Mouse (Mus musculus) limb, embryonic 12.5 days (tissue): ENCODE measurements around the gene Mpped1. TPM values are rescaled to one million over a fixed set of nuclear protein-coding genes. Genes with fewer than 3 reads are reported as not detected.

Experiments used
- ATAC-seq: fragments of 200-750 bp; cut with Nextera tagmentation; 2 replicates; pipeline ENCODE4 v1.8.0; 2017; ENCODE audit warnings: low read depth, moderate TSS enrichment; ENCODE audit not compliant: insufficient number of reproducible peaks, insufficient read depth, low FRiP score, low TSS enrichment
- H3K27ac ChIP-seq: fragments of 300-500 bp; sonication (generic); 2 replicates; pipeline ENCODE4 v1.5.1; 2016; ENCODE audit warnings: mild to moderate bottlenecking, moderate library complexity
- H3K27me3 ChIP-seq: fragments of 300-500 bp; sonication (generic); 2 replicates; pipeline ENCODE4 v1.6.1; 2016; ENCODE audit warnings: mild to moderate bottlenecking, moderate library complexity
- H3K36me3 ChIP-seq: fragments of 300-500 bp; sonication (generic); 2 replicates; pipeline ENCODE4 v1.6.1; 2016; ENCODE audit warnings: mild to moderate bottlenecking, moderate library complexity
- H3K4me1 ChIP-seq: fragments of 300-500 bp; sonication (generic); replicated peaks from 2 replicates; pipeline ENCODE4 v1.6.1; 2016
- H3K4me2 ChIP-seq: fragments of 300-500 bp; sonication (generic); 2 replicates; pipeline ENCODE4 v1.6.1; 2016; ENCODE audit warnings: mild to moderate bottlenecking, moderate library complexity
- H3K4me3 ChIP-seq: fragments of 300-500 bp; sonication (generic); replicated peaks from 2 replicates; pipeline ENCODE4 v1.5.1; 2016; ENCODE audit warnings: mild to moderate bottlenecking
- H3K9ac ChIP-seq: fragments of 300-500 bp; sonication (generic); replicated peaks from 2 replicates; pipeline ENCODE4 v1.6.1; 2016; ENCODE audit warnings: mild to moderate bottlenecking, moderate library complexity
- H3K9me3 ChIP-seq: fragments of 300-500 bp; sonication (generic); 2 replicates; pipeline ENCODE4 v1.6.1; 2016; ENCODE audit warnings: mild to moderate bottlenecking, moderate library complexity
- WGBS: fragments of 180-500 bp; shearing (Covaris S2); methylation state at CpG from one replicate; pipeline ENCODE4 v1.1.7; 2016; 5-methylcytosine and 5-hydroxymethylcytosine counted together
- polyA plus RNA-seq: library from polyadenylated mRNA; unstranded; fragments of >200 nt; fragmentation: Nextera tagmentation; extraction: Ambion mirVana; gene quantifications from 2 replicates; pipeline ENCODE4 v1.2.1, GENCODE M21; 2016

The Mpped1 gene
- 8.0 and 8.4 TPM in 2 replicates for polyA plus RNA-seq

- peaks cover 11% of the 10 kb centered on the region for H3K4me1 ChIP-seq
- no peak within 1 kb of the TSS for H3K27ac ChIP-seq
- H3K4me2 ChIP-seq, result peak within 1 kb of the TSS; percentile 94
- no peaks in the 10 kb centered on the region for H3K9me3 ChIP-seq
- peaks cover 71% of the 10 kb centered on the region for H3K27me3 ChIP-seq
- H3K9ac ChIP-seq, result peak within 1 kb of the TSS; percentile 77
- H3K36me3 ChIP-seq, result no peaks in the 10 kb centered on the region
- 1% methylated on average over 22 of the region's 37 CpGs for WGBS
- peak within 1 kb of the TSS; percentile 69 for H3K4me3 ChIP-seq
- 0 out of 2 replicates have a peak, but pooled peaks have one; percentile 10 for ATAC-seq
Measured at GRCm38 (mm10) chr15:83779387-83779786, at the start of gene Mpped1. TSS of gene Mpped1 (plus strand) at chr15:83779467.

- Histone ChIP-seq H3K27ac (peak overlapping the region; percentile 82), H3K4me1 (peaks cover 39% of the 10 kb centered on the region), H3K9me3 (no peaks in the 10 kb centered on the region), H3K4me3 (no peak overlapping the region), H3K4me2 (peak overlapping the region; percentile 41), H3K9ac (no peak overlapping the region), H3K36me3 (no peaks in the 10 kb centered on the region), H3K27me3 (peaks cover 12% of the 10 kb centered on the region; the same call in 1 of the 2 replicates)
- peak; percentile 85; the same call in 1 of the 2 replicates for ATAC-seq
- 9% methylated on average over 21 of the region's 21 CpGs for WGBS
Measured at GRCm38 (mm10) chr15:83740676-83741422, 38.4 kb upstream of the Mpped1 start.

- 71% methylated on average over 1 of the region's 1 CpGs for WGBS
- H3K4me1 ChIP-seq, result peaks cover 34% of the 10 kb centered on the region
- H3K4me2 ChIP-seq, result no peak overlapping the region; the same call in 1 of the 2 replicates
- no peaks in the 10 kb centered on the region for H3K9me3 ChIP-seq
- H3K4me3 ChIP-seq, result no peak overlapping the region
- ATAC-seq, result no peak
- peak overlapping the region; percentile 82 for H3K27ac ChIP-seq
- H3K27me3 ChIP-seq, result peaks cover 2% of the 10 kb centered on the region; the same call in 1 of the 2 replicates
- 0 out of 2 replicates have a peak overlapping the region, but pooled peaks have one; percentile 5 for H3K9ac ChIP-seq
- no peaks in the 10 kb centered on the region for H3K36me3 ChIP-seq
Measured at GRCm38 (mm10) chr15:83742018-83742417, 37.2 kb upstream of the Mpped1 start.

GRCm38 (mm10) chr15:83746311-83746710, 33.0 kb upstream of the Mpped1 start:
- no peaks in the 10 kb centered on the region for H3K36me3 ChIP-seq
- 60% methylated on average over 16 of the region's 16 CpGs for WGBS
- no peak overlapping the region for H3K9ac ChIP-seq
- H3K27ac ChIP-seq, result peak overlapping the region; percentile 74; the same call in 1 of the 2 replicates
- peaks cover 8% of the 10 kb centered on the region for H3K27me3 ChIP-seq
- H3K4me1 ChIP-seq, result peaks cover 17% of the 10 kb centered on the region
- 0 out of 2 replicates have a peak, but pooled peaks have one; percentile 10 for ATAC-seq
- H3K4me3 ChIP-seq, result no peak overlapping the region
- H3K9me3 ChIP-seq, result no peaks in the 10 kb centered on the region
- no peak overlapping the region for H3K4me2 ChIP-seq

GRCm38 (mm10) chr15:83748986-83749385, 30.3 kb upstream of the Mpped1 start:
- Histone ChIP-seq H3K36me3 (no peaks in the 10 kb centered on the region), H3K9me3 (no peaks in the 10 kb centered on the region), H3K4me1 (peaks cover 6% of the 10 kb centered on the region; the same call in 1 of the 2 replicates), H3K9ac (no peak overlapping the region), H3K4me2 (no peak overlapping the region), H3K27me3 (peaks cover 8% of the 10 kb centered on the region), H3K27ac (no peak overlapping the region), H3K4me3 (no peak overlapping the region)
- ATAC-seq, result no peak
- WGBS, result 78% methylated on average over 6 of the region's 6 CpGs

GRCm38 (mm10) chr15:83749436-83749835, 29.8 kb upstream of the Mpped1 start:
- H3K9me3 ChIP-seq, result peaks cover 1% of the 10 kb centered on the region; the same call in 1 of the 2 replicates
- 83% methylated on average over 9 of the region's 9 CpGs for WGBS
- H3K9ac ChIP-seq, result no peak overlapping the region
- H3K36me3 ChIP-seq, result no peaks in the 10 kb centered on the region
- peaks cover 6% of the 10 kb centered on the region; the same call in 1 of the 2 replicates for H3K4me1 ChIP-seq
- no peak overlapping the region for H3K4me3 ChIP-seq
- no peak overlapping the region for H3K4me2 ChIP-seq
- ATAC-seq, result no peak
- H3K27me3 ChIP-seq, result peaks cover 8% of the 10 kb centered on the region
- H3K27ac ChIP-seq, result no peak overlapping the region

GRCm38 (mm10) chr15:83756742-83757141, 22.5 kb upstream of the Mpped1 start:
- Histone ChIP-seq H3K27ac (no peak overlapping the region), H3K9ac (no peak overlapping the region), H3K4me1 (no peaks in the 10 kb centered on the region), H3K9me3 (peaks cover 4% of the 10 kb centered on the region; the same call in 1 of the 2 replicates), H3K4me3 (no peak overlapping the region), H3K4me2 (no peak overlapping the region), H3K36me3 (no peaks in the 10 kb centered on the region), H3K27me3 (peaks cover 30% of the 10 kb centered on the region)
- ATAC-seq, result no peak
- WGBS, result 25% methylated on average over 9 of the region's 9 CpGs

- Histone ChIP-seq H3K27me3 (peaks cover 32% of the 10 kb centered on the region), H3K4me1 (no peaks in the 10 kb centered on the region), H3K9me3 (peaks cover 4% of the 10 kb centered on the region; the same call in 1 of the 2 replicates), H3K9ac (no peak overlapping the region), H3K27ac (no peak overlapping the region), H3K4me2 (no peak overlapping the region), H3K4me3 (no peak overlapping the region), H3K36me3 (no peaks in the 10 kb centered on the region)
- no peak for ATAC-seq
- WGBS, result 14% methylated on average over 4 of the region's 4 CpGs
Measured at GRCm38 (mm10) chr15:83758958-83759357, 20.3 kb upstream of the Mpped1 start.

- H3K9me3 ChIP-seq, result no peaks in the 10 kb centered on the region
- H3K27ac ChIP-seq, result no peak overlapping the region
- H3K27me3 ChIP-seq, result peaks cover 37% of the 10 kb centered on the region
- no peak for ATAC-seq
- 7% methylated on average over 10 of the region's 10 CpGs for WGBS
- H3K4me2 ChIP-seq, result no peak overlapping the region
- H3K4me1 ChIP-seq, result peaks cover 14% of the 10 kb centered on the region
- H3K4me3 ChIP-seq, result no peak overlapping the region
- no peaks in the 10 kb centered on the region for H3K36me3 ChIP-seq
- no peak overlapping the region for H3K9ac ChIP-seq
Measured at GRCm38 (mm10) chr15:83760683-83761082, 18.6 kb upstream of the Mpped1 start.

GRCm38 (mm10) chr15:83761512-83761911, 17.8 kb upstream of the Mpped1 start:
- no peaks in the 10 kb centered on the region for H3K36me3 ChIP-seq
- peaks cover 32% of the 10 kb centered on the region for H3K27me3 ChIP-seq
- no peaks in the 10 kb centered on the region for H3K9me3 ChIP-seq
- H3K4me3 ChIP-seq, result no peak overlapping the region
- no peak overlapping the region for H3K9ac ChIP-seq
- H3K4me2 ChIP-seq, result no peak overlapping the region
- no peak overlapping the region for H3K27ac ChIP-seq
- no peak for ATAC-seq
- H3K4me1 ChIP-seq, result peaks cover 19% of the 10 kb centered on the region
- WGBS, result 85% methylated on average over 13 of the region's 13 CpGs

- H3K4me3 ChIP-seq, result no peak overlapping the region
- H3K4me2 ChIP-seq, result no peak overlapping the region
- peaks cover 19% of the 10 kb centered on the region for H3K4me1 ChIP-seq
- H3K36me3 ChIP-seq, result no peaks in the 10 kb centered on the region
- no peak for ATAC-seq
- H3K27me3 ChIP-seq, result peaks cover 34% of the 10 kb centered on the region
- no peak overlapping the region for H3K27ac ChIP-seq
- WGBS, result 23% methylated on average over 6 of the region's 6 CpGs
- H3K9me3 ChIP-seq, result no peaks in the 10 kb centered on the region
- no peak overlapping the region for H3K9ac ChIP-seq
Measured at GRCm38 (mm10) chr15:83765388-83766029, 13.8 kb upstream of the Mpped1 start.
